Mouse (Mus musculus): Measurements from ENCODE around the gene Cubn. TPM values are rescaled to one million over a fixed set of nuclear protein-coding genes. Genes with fewer than 3 reads are reported as not detected.

Gene Cubn
- polyA plus RNA-seq, 1 experiment, result not detected

GRCm38 (mm10) chr2:13527125-13527524, 35.5 kb upstream of the Cubn start:
- Histone ChIP-seq H3K4me1 (ENCODE audit: control insufficient read depth) (peaks cover 53% of the 10 kb centered on the region), H3K4me3 (replicated peaks) (no peak overlapping the region), H3K36me3 (ENCODE audit: control insufficient read depth) (no peaks in the 10 kb centered on the region), H3K9me3 (ENCODE audit: control insufficient read depth, low read length) (no peaks in the 10 kb centered on the region), H3K27me3 (ENCODE audit: control insufficient read depth) (no peaks in the 10 kb centered on the region)
- no peak for TF ChIP-seq GATA1 (IDR thresholded peaks at IDR 0.05; ENCODE audit: low read length)
- TF ChIP-seq TAL1 (IDR thresholded peaks at IDR 0.05; ENCODE audit: low read length), result no peak

GRCm38 (mm10) chr2:13526205-13526604, 34.6 kb upstream of the Cubn start:
- Histone ChIP-seq H3K9me3 (ENCODE audit: control insufficient read depth, low read length) (no peaks in the 10 kb centered on the region), H3K4me1 (ENCODE audit: control insufficient read depth) (peaks cover 55% of the 10 kb centered on the region), H3K27me3 (ENCODE audit: control insufficient read depth) (no peaks in the 10 kb centered on the region), H3K36me3 (ENCODE audit: control insufficient read depth) (no peaks in the 10 kb centered on the region), H3K4me3 (replicated peaks) (no peak overlapping the region)
- no peak for TF ChIP-seq GATA1 (IDR thresholded peaks at IDR 0.05; ENCODE audit: low read length)
- TF ChIP-seq TAL1 (IDR thresholded peaks at IDR 0.05; ENCODE audit: low read length), result no peak

- TF ChIP-seq GATA1 (IDR thresholded peaks at IDR 0.05; ENCODE audit: low read length), result peak; percentile 34
- peak; percentile 51 for TF ChIP-seq TAL1 (IDR thresholded peaks at IDR 0.05; ENCODE audit: low read length)
- Histone ChIP-seq H3K4me3 (replicated peaks) (peak overlapping the region; percentile 30), H3K9me3 (ENCODE audit: control insufficient read depth, low read length) (no peaks in the 10 kb centered on the region), H3K27me3 (ENCODE audit: control insufficient read depth) (no peaks in the 10 kb centered on the region), H3K36me3 (ENCODE audit: control insufficient read depth) (peaks cover 3% of the 10 kb centered on the region; the same call in 1 of the 2 replicates), H3K4me1 (ENCODE audit: control insufficient read depth) (peaks cover 39% of the 10 kb centered on the region)
Observed at GRCm38 (mm10) chr2:13523540-13524456, 32.2 kb upstream of the Cubn start.

GRCm38 (mm10) chr2:13522106-13522505, 30.5 kb upstream of the Cubn start:
- no peak overlapping the region for H3K4me3 ChIP-seq (replicated peaks)
- TF ChIP-seq TAL1 (IDR thresholded peaks at IDR 0.05; ENCODE audit: low read length) (no peak), GATA1 (IDR thresholded peaks at IDR 0.05; ENCODE audit: low read length) (no peak)
- H3K4me1 ChIP-seq (ENCODE audit: control insufficient read depth), result peaks cover 30% of the 10 kb centered on the region
- H3K27me3 ChIP-seq (ENCODE audit: control insufficient read depth), result no peaks in the 10 kb centered on the region
- no peaks in the 10 kb centered on the region for H3K9me3 ChIP-seq (ENCODE audit: control insufficient read depth, low read length)
- peaks cover 3% of the 10 kb centered on the region; the same call in 1 of the 2 replicates for H3K36me3 ChIP-seq (ENCODE audit: control insufficient read depth)

- Histone ChIP-seq H3K9me3 (ENCODE audit: control insufficient read depth, low read length) (no peaks in the 10 kb centered on the region), H3K36me3 (ENCODE audit: control insufficient read depth) (peaks cover 6% of the 10 kb centered on the region), H3K27me3 (ENCODE audit: control insufficient read depth) (no peaks in the 10 kb centered on the region), H3K4me1 (ENCODE audit: control insufficient read depth) (no peaks in the 10 kb centered on the region), H3K4me3 (replicated peaks) (no peak overlapping the region)
- TF ChIP-seq GATA1 (IDR thresholded peaks at IDR 0.05; ENCODE audit: low read length), result no peak
- TF ChIP-seq TAL1 (IDR thresholded peaks at IDR 0.05; ENCODE audit: low read length), result no peak
Observed at GRCm38 (mm10) chr2:13514949-13515348, 23.3 kb upstream of the Cubn start.

- H3K36me3 ChIP-seq (ENCODE audit: control insufficient read depth), result no peaks in the 10 kb centered on the region
- H3K4me1 ChIP-seq (ENCODE audit: control insufficient read depth), result peaks cover 6% of the 10 kb centered on the region
- H3K4me3 ChIP-seq (replicated peaks), result no peak overlapping the region
- no peak for TF ChIP-seq TAL1 (IDR thresholded peaks at IDR 0.05; ENCODE audit: low read length)
- no peaks in the 10 kb centered on the region for H3K9me3 ChIP-seq (ENCODE audit: control insufficient read depth, low read length)
- no peaks in the 10 kb centered on the region for H3K27me3 ChIP-seq (ENCODE audit: control insufficient read depth)
Observed at GRCm38 (mm10) chr2:13502717-13503116, 11.1 kb upstream of the Cubn start.

GRCm38 (mm10) chr2:13501553-13501952, 9.9 kb upstream of the Cubn start:
- Histone ChIP-seq H3K36me3 (ENCODE audit: control insufficient read depth) (no peaks in the 10 kb centered on the region), H3K9me3 (ENCODE audit: control insufficient read depth, low read length) (no peaks in the 10 kb centered on the region), H3K4me3 (replicated peaks) (no peak overlapping the region), H3K27me3 (ENCODE audit: control insufficient read depth) (no peaks in the 10 kb centered on the region), H3K4me1 (ENCODE audit: control insufficient read depth) (peaks cover 6% of the 10 kb centered on the region)
- no peak for TF ChIP-seq GATA1 (IDR thresholded peaks at IDR 0.05; ENCODE audit: low read length)

GRCm38 (mm10) chr2:13500298-13500999, 8.8 kb upstream of the Cubn start:
- H3K4me1 ChIP-seq (ENCODE audit: control insufficient read depth), result peaks cover 6% of the 10 kb centered on the region

GRCm38 (mm10) chr2:13499196-13499595, 7.6 kb upstream of the Cubn start:
- Histone ChIP-seq H3K4me1 (ENCODE audit: control insufficient read depth) (peaks cover 6% of the 10 kb centered on the region), H3K4me3 (replicated peaks) (no peak overlapping the region), H3K27me3 (ENCODE audit: control insufficient read depth) (no peaks in the 10 kb centered on the region), H3K36me3 (ENCODE audit: control insufficient read depth) (no peaks in the 10 kb centered on the region), H3K9me3 (ENCODE audit: control insufficient read depth, low read length) (no peaks in the 10 kb centered on the region)
- no peak for TF ChIP-seq TAL1 (IDR thresholded peaks at IDR 0.05; ENCODE audit: low read length)
- TF ChIP-seq GATA1 (IDR thresholded peaks at IDR 0.05; ENCODE audit: low read length), result no peak

More at GRCm38 (mm10) chr2:13500298-13500999, 8.8 kb upstream of the Cubn start:
- no peaks in the 10 kb centered on the region for H3K36me3 ChIP-seq (ENCODE audit: control insufficient read depth)
- TF ChIP-seq TAL1 (IDR thresholded peaks at IDR 0.05; ENCODE audit: low read length) (no peak), GATA1 (IDR thresholded peaks at IDR 0.05; ENCODE audit: low read length) (no peak)
- H3K9me3 ChIP-seq (ENCODE audit: control insufficient read depth, low read length), result no peaks in the 10 kb centered on the region
- H3K4me3 ChIP-seq (replicated peaks), result no peak overlapping the region
- H3K27me3 ChIP-seq (ENCODE audit: control insufficient read depth), result no peaks in the 10 kb centered on the region
